In genomic region chr1:131703482-131703881, GRCm38 (mm10) we compare ENCODE assay signal across 15 mouse cellular contexts. TPM values are rescaled to one million over a fixed set of nuclear protein-coding genes. Genes with fewer than 3 reads are reported as not detected.
"Had no signal": no experiment of that assay in that cellular context is flagged by ENCODE, and none has a peak within 500 bp of the region (broad histone marks: within the 10 kb centered on the region; RNA-seq: fewer than 3 reads in every experiment).

No protein-coding gene starts in this region.

- H3K27me3 ChIP-seq: limb, embryonic 12.5 days; liver, embryonic 13.5 days; lung, embryonic 15.5 days had no signal

- H3K27ac ChIP-seq: limb, embryonic 12.5 days; liver, embryonic 13.5 days; lung, embryonic 15.5 days; midbrain, embryonic 10.5 days; stomach, postnatal 0 days had no signal

- H3K4me3 ChIP-seq: limb, embryonic 12.5 days; liver, embryonic 13.5 days; lung, embryonic 15.5 days; midbrain, embryonic 10.5 days had no signal

- H3K36me3 ChIP-seq: limb, embryonic 12.5 days; liver, embryonic 13.5 days; lung, embryonic 15.5 days; midbrain, embryonic 10.5 days had no signal

- H3K4me1 ChIP-seq: limb, embryonic 12.5 days; liver, embryonic 13.5 days; lung, embryonic 15.5 days; midbrain, embryonic 10.5 days had no signal

- DNase-seq: kidney, adult 8-10 months; kidney, postnatal 36 days; layer of hippocampus, adult 9-11 months; layer of hippocampus, postnatal 36 days; liver; liver, embryonic 13.5 days; liver, postnatal 0 days; lung, postnatal 14 days; right cerebral cortex, postnatal 14 days; thymus, postnatal 14 days had no signal

RNA-seq across cellular contexts. Expression of gene Slc26a9, which starts 40.3 kb away (rescaled TPM):
- polyA plus RNA-seq: limb, embryonic 12.5 days; liver, embryonic 13.5 days; liver, postnatal 0 days; midbrain, embryonic 10.5 days; small intestine, adult 2 months had no signal
